Mouse (Mus musculus) ES-Bruce4 (cell line): Measurements from ENCODE around the gene Aoc3. TPM values are rescaled to one million over a fixed set of nuclear protein-coding genes. Genes with fewer than 3 reads are reported as not detected.
"Not testable (repeated sequence)": the region's sequence is repeated elsewhere in the genome, so short reads cannot be mapped to it uniquely, and the experiment has no call there.

Experiments used
- H3K27ac ChIP-seq: 2 replicates; pipeline ENCODE4 v1.5.1; 2012; ENCODE audit warnings: low read length, inconsistent platforms; ENCODE audit not compliant: insufficient read depth
- H3K27me3 ChIP-seq: 2 replicates; pipeline ENCODE4 v1.6.1; 2012; ENCODE audit warnings: mild to moderate bottlenecking, low read length, inconsistent platforms; ENCODE audit not compliant: control insufficient read depth, poor library complexity, insufficient read depth, severe bottlenecking
- H3K36me3 ChIP-seq: 2 replicates; pipeline ENCODE4 v1.6.1; 2012; ENCODE audit warnings: inconsistent platforms, mild to moderate bottlenecking, low read length, moderate library complexity; ENCODE audit not compliant: control insufficient read depth, poor library complexity, insufficient read depth, severe bottlenecking
- H3K4me1 ChIP-seq: one replicate; pipeline ENCODE4 v1.8.1; 2011; ENCODE audit warnings: low read length; ENCODE audit not compliant: control insufficient read depth, insufficient read depth
- H3K4me3 ChIP-seq: 2 replicates; pipeline ENCODE4 v1.5.1; 2011; ENCODE audit warnings: low read depth, mild to moderate bottlenecking, low read length
- H3K9ac ChIP-seq: 2 replicates; pipeline ENCODE4 v1.6.1; 2012; ENCODE audit warnings: low read depth, mild to moderate bottlenecking, inconsistent platforms; ENCODE audit not compliant: poor library complexity, severe bottlenecking
- H3K9me3 ChIP-seq: replicated peaks from 2 replicates; pipeline ENCODE4 v1.6.1; 2012; ENCODE audit warnings: mild to moderate bottlenecking, low read length, inconsistent platforms; ENCODE audit not compliant: control insufficient read depth, poor library complexity, insufficient read depth, severe bottlenecking
- CTCF ChIP-seq: IDR thresholded peaks from one replicate; pipeline ENCODE4 v1.8.1; 2011; ENCODE audit warnings: low read depth, low read length
- EP300 ChIP-seq: IDR thresholded peaks from 2 replicates; pipeline ENCODE4 v1.6.1; 2011; ENCODE audit warnings: low read depth, low read length; ENCODE audit not compliant: insufficient read depth
- POLR2A ChIP-seq: IDR thresholded peaks from one replicate; pipeline ENCODE4 v1.8.1; 2011; ENCODE audit warnings: low read length; ENCODE audit not compliant: insufficient read depth
- polyA plus RNA-seq: library from polyadenylated mRNA; stranded (reverse); fragments of >200 nt; gene quantifications from 2 replicates; pipeline ENCODE4 v1.2.4, GENCODE M21; 2011; ENCODE audit warnings: low read depth; ENCODE audit not compliant: missing spikeins, insufficient read depth, insufficient read length

Aoc3 gene
- polyA plus RNA-seq, 1 experiment = 0.84 TPM

- TF ChIP-seq EP300 = no peak
- no peak for TF ChIP-seq CTCF
- no peak for TF ChIP-seq POLR2A
- peaks cover 14% of the 10 kb centered on the region for H3K36me3 ChIP-seq
- H3K9me3 ChIP-seq = no peaks in the 10 kb centered on the region
- no peak overlapping the region for H3K4me3 ChIP-seq
- peaks cover 6% of the 10 kb centered on the region for H3K4me1 ChIP-seq
- H3K27me3 ChIP-seq = no peaks in the 10 kb centered on the region
- H3K9ac ChIP-seq = no peak overlapping the region
- no peak overlapping the region for H3K27ac ChIP-seq
Observed at GRCm38 (mm10) chr11:101328941-101329635, 1.3 kb upstream of the Aoc3 start.

DNA sequence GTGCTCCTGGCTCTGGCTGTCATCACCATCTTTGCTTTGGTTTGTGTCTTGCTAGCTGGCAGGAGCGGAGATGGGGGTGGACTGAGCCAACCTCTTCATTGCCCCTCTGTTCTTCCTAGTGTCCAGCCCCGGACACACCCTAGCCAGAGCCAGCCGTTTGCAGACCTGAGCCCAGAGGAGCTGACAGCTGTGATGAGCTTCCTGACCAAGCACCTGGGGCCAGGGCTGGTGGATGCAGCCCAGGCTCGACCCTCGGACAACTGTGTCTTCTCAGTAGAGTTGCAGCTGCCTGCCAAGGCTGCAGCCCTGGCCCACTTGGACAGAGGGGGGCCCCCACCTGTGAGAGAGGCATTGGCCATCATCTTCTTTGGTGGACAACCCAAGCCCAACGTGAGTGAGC is 556 bp downstream of the Aoc3 start:
- H3K4me3 ChIP-seq, H3K9ac ChIP-seq, H3K27me3 ChIP-seq, H3K27ac ChIP-seq, H3K4me1 ChIP-seq, H3K36me3 ChIP-seq, H3K9me3 ChIP-seq: not testable (repeated sequence)

DNA sequence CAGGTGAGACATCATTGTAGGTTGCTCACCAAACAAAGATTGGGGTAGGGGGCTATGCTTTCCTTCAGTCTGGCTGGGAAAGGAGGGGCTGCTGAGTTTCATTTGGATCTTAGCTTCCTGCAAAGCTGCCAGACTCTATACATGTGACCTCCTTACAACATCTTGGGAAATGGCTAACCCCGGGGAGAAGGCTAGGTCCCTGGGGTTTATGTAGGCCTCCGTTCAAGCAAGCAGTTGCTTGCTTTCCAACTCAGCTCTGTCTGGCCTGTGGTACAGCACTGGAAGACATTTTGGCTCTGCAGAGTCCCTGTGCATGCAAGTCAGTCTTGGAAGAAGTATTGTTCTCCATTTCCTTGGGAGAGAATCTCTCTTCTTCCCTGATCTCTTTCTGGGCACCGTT is 2.1 kb downstream of the Aoc3 start:
- H3K4me1 ChIP-seq = peaks cover 8% of the 10 kb centered on the region
- H3K4me3 ChIP-seq = no peak overlapping the region
- no peaks in the 10 kb centered on the region for H3K9me3 ChIP-seq
- no peaks in the 10 kb centered on the region for H3K36me3 ChIP-seq
- no peak overlapping the region for H3K27ac ChIP-seq
- H3K9ac ChIP-seq = no peak overlapping the region
- H3K27me3 ChIP-seq = no peaks in the 10 kb centered on the region
- TF ChIP-seq EP300 (no peak), CTCF (no peak), POLR2A (no peak)

DNA sequence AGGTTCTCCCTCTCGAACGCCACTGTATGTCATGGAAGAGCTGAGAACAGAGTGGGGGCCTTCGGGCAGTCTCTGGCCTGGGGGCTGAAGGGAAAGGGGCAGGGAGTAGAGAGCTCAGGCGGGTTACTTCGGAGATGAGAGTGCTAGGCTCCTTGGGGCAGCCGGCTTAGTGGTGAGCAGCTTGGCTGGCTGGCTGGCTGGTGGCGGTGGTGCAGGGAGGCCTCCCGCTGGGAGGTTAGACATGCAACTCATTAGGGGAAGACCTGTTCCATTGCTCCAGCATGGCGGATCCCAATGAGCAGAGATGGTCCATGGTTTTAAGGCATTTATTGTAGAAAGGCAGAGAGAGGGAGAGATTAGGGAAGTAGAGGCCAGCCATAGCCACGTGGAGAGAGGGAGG is 3.6 kb downstream of the Aoc3 start:
- Histone ChIP-seq H3K9me3 (no peaks in the 10 kb centered on the region), H3K4me1 (peaks cover 6% of the 10 kb centered on the region), H3K9ac (no peak overlapping the region), H3K4me3 (peak overlapping the region; percentile 11), H3K27me3 (no peaks in the 10 kb centered on the region), H3K27ac (no peak overlapping the region), H3K36me3 (no peaks in the 10 kb centered on the region)
- TF ChIP-seq EP300 (no peak), POLR2A (no peak), CTCF (no peak)

DNA sequence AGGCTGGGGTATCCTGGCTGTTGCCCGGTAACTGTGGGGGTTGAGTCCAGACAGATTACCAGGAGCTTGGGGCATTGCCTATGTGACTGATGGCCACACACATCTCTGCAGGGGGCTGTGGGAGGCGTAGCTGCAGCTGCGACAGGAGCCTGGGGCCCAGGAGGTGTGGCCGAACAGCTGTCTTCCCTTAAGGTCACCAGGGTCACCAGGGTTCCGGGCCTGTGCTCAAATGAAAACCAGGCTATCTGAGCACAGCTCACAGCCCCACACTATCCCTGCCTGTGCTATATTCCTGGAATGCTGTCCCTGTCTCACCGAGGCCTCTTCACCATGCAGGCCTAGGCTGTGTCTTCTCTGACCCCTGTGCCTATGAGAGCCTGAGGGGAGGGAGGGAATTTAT is 4.1 kb downstream of the Aoc3 start:
- peak overlapping the region; percentile 11; the same call in 1 of the 2 replicates for H3K4me3 ChIP-seq
- H3K9ac ChIP-seq = no peak overlapping the region
- peak; percentile 94 for TF ChIP-seq EP300
- peak; percentile 34 for TF ChIP-seq POLR2A
- TF ChIP-seq CTCF = no peak
- peaks cover 6% of the 10 kb centered on the region for H3K4me1 ChIP-seq
- H3K9me3 ChIP-seq = no peaks in the 10 kb centered on the region
- peak overlapping the region; percentile 57 for H3K27ac ChIP-seq
- H3K27me3 ChIP-seq = no peaks in the 10 kb centered on the region
- no peaks in the 10 kb centered on the region for H3K36me3 ChIP-seq

DNA sequence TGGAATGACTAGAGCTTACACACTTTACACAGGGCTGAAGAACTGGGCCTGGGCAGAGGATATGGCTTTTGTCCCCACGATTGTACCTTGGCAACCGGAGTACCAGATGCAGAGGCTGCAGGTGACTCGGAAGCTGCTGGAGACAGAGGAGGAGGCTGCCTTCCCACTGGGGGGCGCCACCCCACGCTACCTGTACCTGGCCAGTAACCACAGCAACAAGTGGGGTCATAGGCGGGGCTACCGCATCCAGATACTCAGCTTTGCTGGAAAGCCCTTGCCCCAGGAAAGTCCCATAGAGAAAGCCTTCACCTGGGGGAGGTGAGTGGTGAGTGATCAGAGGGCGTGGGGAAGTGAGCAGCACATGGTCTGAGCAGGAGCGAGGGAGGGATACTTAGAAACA is 5.3 kb downstream of the Aoc3 start:
- Histone ChIP-seq H3K4me1 (peaks cover 3% of the 10 kb centered on the region), H3K27ac (no peak overlapping the region), H3K36me3 (no peaks in the 10 kb centered on the region), H3K27me3 (no peaks in the 10 kb centered on the region), H3K4me3 (peak overlapping the region; percentile 14), H3K9me3 (no peaks in the 10 kb centered on the region), H3K9ac (no peak overlapping the region)
- TF ChIP-seq CTCF (peak; percentile 79), POLR2A (no peak)
